Mouse (Mus musculus): Measurements from ENCODE around the gene Myo10. TPM values are rescaled to one million over a fixed set of nuclear protein-coding genes. Genes with fewer than 3 reads are reported as not detected.
A peak's percentile ranks its signal among the peaks of the same experiment; 100 is the strongest.

The Myo10 gene
- 10 to 100 TPM; 42.1 to 46.9 TPM for total RNA-seq (2021)
- long read RNA-seq, experiment 1, partial matches to known transcripts: 7 of 38 reads
- long read RNA-seq, experiment 1, other reads (novel, unspliced or antisense): 31 of 38 reads
- long read RNA-seq, experiment 2, partial matches to known transcripts: 7 of 47 reads
- long read RNA-seq, experiment 2, other reads (novel, unspliced or antisense): 40 of 47 reads

GRCm38 (mm10) chr15:25622200-25622866 lies at the start of gene Myo10:
Gene Myo10, plus strand, starts transcription at chr15:25622525.
- intact Hi-C loops (cut with DNase I): loop anchor here (5.0 kb wide), 2 partner anchors 90 to 180 kb away; no protein-coding TSS in a partner anchor
- DNase-seq (ENCODE audit: extremely low spot score in 1 of 2, low spot score in 2 of 2): peak; percentile 87 to 90
- TF ChIP-seq CTCF (IDR thresholded peaks at IDR 0.05): no peak; the same call in 1 of the 2 replicates
- Histone ChIP-seq H3K4me3 (peak within 1 kb of the TSS; percentile 70), H3K27ac (peak within 1 kb of the TSS; percentile 60)

GRCm38 (mm10) chr15:25573113-25573512 lies 49.2 kb upstream of the Myo10 start:
- TF ChIP-seq CTCF (IDR thresholded peaks at IDR 0.05): no peak
- no peak overlapping the region for H3K4me3 ChIP-seq
- no peak overlapping the region for H3K27ac ChIP-seq
- intact Hi-C loops (cut with DNase I): no loop called here
- DNase-seq (ENCODE audit: extremely low spot score in 1 of 2, low spot score in 2 of 2): no peak

GRCm38 (mm10) chr15:25573876-25574601 lies 48.3 kb upstream of the Myo10 start:
- intact Hi-C loops (cut with DNase I): no loop called here
- Histone ChIP-seq H3K27ac (no peak overlapping the region), H3K4me3 (no peak overlapping the region)
- no peak for DNase-seq (ENCODE audit: extremely low spot score in 1 of 2, low spot score in 2 of 2)
- TF ChIP-seq CTCF (IDR thresholded peaks at IDR 0.05): no peak

GRCm38 (mm10) chr15:25577327-25578051 lies 44.8 kb upstream of the Myo10 start:
- intact Hi-C loops (cut with DNase I): no loop called here
- no peak overlapping the region for H3K27ac ChIP-seq
- DNase-seq (ENCODE audit: extremely low spot score in 1 of 2, low spot score in 2 of 2): no peak
- TF ChIP-seq CTCF (IDR thresholded peaks at IDR 0.05): no peak
- H3K4me3 ChIP-seq: no peak overlapping the region

GRCm38 (mm10) chr15:25578369-25578768 lies 44.0 kb upstream of the Myo10 start:
- Histone ChIP-seq H3K4me3 (no peak overlapping the region), H3K27ac (no peak overlapping the region)
- intact Hi-C loops (cut with DNase I): no loop called here
- DNase-seq (ENCODE audit: extremely low spot score in 1 of 2, low spot score in 2 of 2): no peak
- TF ChIP-seq CTCF (IDR thresholded peaks at IDR 0.05): no peak

- no peak for TF ChIP-seq CTCF (IDR thresholded peaks at IDR 0.05)
Measured at GRCm38 (mm10) chr15:25580731-25581130, 41.6 kb upstream of the Myo10 start.

GRCm38 (mm10) chr15:25582055-25582454 lies 40.3 kb upstream of the Myo10 start:
- intact Hi-C loops (cut with DNase I): no loop called here
- Histone ChIP-seq H3K27ac (no peak overlapping the region), H3K4me3 (no peak overlapping the region)
- no peak for TF ChIP-seq CTCF (IDR thresholded peaks at IDR 0.05)
- DNase-seq (ENCODE audit: extremely low spot score in 1 of 2, low spot score in 2 of 2): no peak

More at GRCm38 (mm10) chr15:25580731-25581130, 41.6 kb upstream of the Myo10 start:
- no peak overlapping the region for H3K27ac ChIP-seq
- no peak for DNase-seq (ENCODE audit: extremely low spot score in 1 of 2, low spot score in 2 of 2)
- intact Hi-C loops (cut with DNase I): no loop called here
- no peak overlapping the region for H3K4me3 ChIP-seq

- no peak overlapping the region for H3K4me3 ChIP-seq
- no peak overlapping the region for H3K27ac ChIP-seq
- intact Hi-C loops (cut with DNase I): no loop called here
- TF ChIP-seq CTCF (IDR thresholded peaks at IDR 0.05): no peak
- no peak for DNase-seq (ENCODE audit: extremely low spot score in 1 of 2, low spot score in 2 of 2)
Measured at GRCm38 (mm10) chr15:25583361-25583760, 39.0 kb upstream of the Myo10 start.

- no peak for TF ChIP-seq CTCF (IDR thresholded peaks at IDR 0.05)
- Histone ChIP-seq H3K27ac (no peak overlapping the region), H3K4me3 (no peak overlapping the region)
- no peak for DNase-seq (ENCODE audit: extremely low spot score in 1 of 2, low spot score in 2 of 2)
- intact Hi-C loops (cut with DNase I): no loop called here
Measured at GRCm38 (mm10) chr15:25586828-25587227, 35.5 kb upstream of the Myo10 start.

- Histone ChIP-seq H3K4me3 (no peak overlapping the region), H3K27ac (no peak overlapping the region)
- DNase-seq (ENCODE audit: extremely low spot score in 1 of 2, low spot score in 2 of 2): no peak
- intact Hi-C loops (cut with DNase I): no loop called here
- TF ChIP-seq CTCF (IDR thresholded peaks at IDR 0.05): no peak
Measured at GRCm38 (mm10) chr15:25587943-25588342, 34.4 kb upstream of the Myo10 start.

GRCm38 (mm10) chr15:25589318-25589902 lies 32.9 kb upstream of the Myo10 start:
- intact Hi-C loops (cut with DNase I): no loop called here
- no peak for TF ChIP-seq CTCF (IDR thresholded peaks at IDR 0.05)
- Histone ChIP-seq H3K4me3 (no peak overlapping the region), H3K27ac (no peak overlapping the region)
- no peak for DNase-seq (ENCODE audit: extremely low spot score in 1 of 2, low spot score in 2 of 2)

All from left cerebral cortex, adult 2 months (tissue).